Mouse (Mus musculus) T-helper 17 cell (primary cell): ENCODE data around the gene Mrpl4.

ENCODE experiments used
- in situ Hi-C, 2 experiments: fragments of 300-600 bp; cut with MboI, MseI; formaldehyde crosslinking; loops; 1 replicate in 1 of 2; 2 replicates in 1 of 2; pipeline ENCODE4 v1.15.1; 2025; ENCODE audit warnings: high pct_unique_total_duplicates in 2 of 2

Gene Mrpl4

DNA sequence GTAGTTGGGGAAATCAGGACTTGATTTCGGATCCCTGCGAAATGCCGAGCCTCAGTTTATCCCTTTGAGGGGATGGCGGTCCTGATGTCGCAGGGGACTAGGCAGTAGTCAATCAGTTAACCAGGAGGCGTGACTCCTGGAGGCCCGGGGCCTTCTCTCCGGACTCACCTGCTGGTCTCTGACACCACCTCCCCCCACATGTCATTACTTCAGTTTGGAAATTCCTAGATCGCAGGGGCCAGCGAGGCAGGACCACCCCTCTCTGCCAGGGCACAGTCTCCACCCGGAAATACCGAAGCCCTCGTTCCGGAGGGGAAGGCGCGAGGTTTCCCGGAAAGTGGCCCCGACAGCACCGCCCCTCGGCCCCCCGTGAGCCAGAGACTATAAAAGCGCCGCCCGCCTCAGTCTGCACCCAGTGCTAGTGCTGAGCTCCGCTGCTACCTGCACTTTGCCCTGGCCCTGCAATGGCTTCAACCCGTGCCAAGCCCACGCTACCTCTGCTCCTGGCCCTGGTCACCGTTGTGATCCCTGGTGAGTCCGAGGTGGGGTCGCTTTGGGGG lies 13.1 kb downstream of the Mrpl4 start, which contains the start of gene Icam1:
Gene Icam1 (plus strand): TSS at position 415 of the 560 bp plus-strand sequence.
- in situ Hi-C loops: no loop called here

DNA sequence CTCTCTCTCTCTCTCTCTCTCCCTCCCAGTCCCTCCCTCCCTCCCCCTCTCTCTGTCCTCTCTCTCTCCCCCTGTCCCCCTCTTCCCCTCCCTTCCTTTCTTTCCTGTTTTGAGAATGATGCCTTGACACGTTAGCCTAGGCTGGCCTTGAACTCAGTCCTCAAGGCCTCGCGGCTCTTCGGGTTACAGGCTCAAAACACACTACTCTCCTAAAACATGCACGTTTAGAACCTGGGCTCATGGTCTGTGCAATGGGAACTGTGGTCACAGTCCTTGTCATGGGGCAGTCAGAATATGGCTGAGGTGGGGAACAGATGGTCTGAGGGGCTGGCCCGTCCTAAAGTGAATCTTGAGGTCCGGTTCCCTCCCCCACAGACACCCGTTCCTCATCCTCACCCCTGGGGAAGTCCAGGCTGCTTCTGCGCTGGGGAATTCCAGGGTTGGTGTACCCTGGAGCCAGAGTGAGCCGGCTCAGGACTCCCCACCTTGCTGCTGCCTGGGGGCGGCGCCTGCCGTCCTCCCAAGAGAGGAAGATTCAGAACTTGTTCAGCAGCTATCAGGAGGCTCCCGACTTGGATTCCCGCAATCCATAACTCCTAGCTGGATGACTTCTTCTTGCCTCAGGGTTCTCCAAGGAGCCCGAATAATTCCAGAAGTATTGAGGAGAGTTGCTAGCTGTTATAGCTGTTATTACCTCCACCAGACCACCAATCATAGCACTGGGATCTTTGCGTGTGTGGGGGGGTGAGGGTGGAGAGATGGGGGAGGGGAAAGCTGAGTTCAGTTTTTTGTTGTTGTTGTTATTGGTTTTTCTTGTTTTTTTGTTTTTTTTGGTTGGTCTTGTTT lies 14.0 kb downstream of the Mrpl4 start:
- in situ Hi-C loops: no loop called here

DNA sequence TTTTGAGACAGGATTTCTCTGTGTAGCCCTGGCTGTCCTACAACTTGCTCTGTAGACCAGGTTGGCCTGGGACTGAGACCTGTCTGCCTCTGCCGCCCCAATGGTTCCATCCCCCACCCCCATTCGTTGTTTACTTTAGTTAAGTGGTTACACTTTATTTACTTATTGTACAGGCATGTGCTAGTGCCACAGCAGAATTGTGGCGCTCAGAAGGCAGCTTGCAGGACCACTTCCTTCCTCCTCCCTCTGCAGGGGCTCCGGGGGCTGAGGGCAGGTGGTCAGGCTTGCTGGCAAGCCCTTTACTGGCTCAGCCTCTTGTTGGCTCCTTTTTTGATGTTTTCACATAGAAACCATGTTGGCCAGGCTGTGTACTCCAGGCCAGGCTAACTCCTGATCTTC lies 14.6 kb downstream of the Mrpl4 start:
- in situ Hi-C loops: no loop called here

DNA sequence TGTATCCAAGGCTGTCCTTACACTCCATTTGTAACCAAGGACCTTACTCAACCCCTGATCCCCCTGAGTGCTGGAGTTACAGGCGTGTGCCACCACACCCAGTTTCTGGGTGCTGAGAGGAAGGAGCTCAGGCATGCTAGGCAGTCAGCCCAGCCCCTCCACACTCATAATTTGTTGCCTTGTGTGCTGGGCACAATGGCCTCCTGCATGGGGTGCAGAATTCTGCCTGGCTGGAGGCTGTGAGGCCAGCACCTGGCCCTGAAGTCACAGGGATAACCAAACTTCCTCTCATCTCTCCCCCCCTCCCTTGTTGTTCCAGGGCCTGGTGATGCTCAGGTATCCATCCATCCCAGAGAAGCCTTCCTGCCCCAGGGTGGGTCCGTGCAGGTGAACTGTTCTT lies 16.1 kb downstream of the Mrpl4 start:
- in situ Hi-C loops: no loop called here

DNA sequence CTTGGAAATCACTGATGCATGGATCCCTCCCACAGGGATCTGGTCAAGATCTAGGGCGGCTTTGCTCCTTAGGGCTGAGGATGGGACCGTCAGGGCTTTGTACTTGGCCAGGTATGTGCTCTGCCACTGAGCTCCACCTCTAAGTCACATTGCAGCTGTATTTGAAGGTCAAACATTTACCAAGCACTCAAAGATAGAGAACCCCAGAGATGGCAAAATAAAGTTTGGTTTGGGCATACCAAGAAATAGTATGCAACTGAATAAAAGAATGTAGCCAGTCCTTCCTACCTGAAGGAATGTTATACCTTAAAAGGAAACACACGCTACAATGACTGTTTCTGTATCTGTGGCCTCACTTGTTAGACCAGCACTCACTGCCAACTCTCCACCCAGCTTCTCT lies 18.8 kb downstream of the Mrpl4 start:
- in situ Hi-C loops: no loop called here

DNA sequence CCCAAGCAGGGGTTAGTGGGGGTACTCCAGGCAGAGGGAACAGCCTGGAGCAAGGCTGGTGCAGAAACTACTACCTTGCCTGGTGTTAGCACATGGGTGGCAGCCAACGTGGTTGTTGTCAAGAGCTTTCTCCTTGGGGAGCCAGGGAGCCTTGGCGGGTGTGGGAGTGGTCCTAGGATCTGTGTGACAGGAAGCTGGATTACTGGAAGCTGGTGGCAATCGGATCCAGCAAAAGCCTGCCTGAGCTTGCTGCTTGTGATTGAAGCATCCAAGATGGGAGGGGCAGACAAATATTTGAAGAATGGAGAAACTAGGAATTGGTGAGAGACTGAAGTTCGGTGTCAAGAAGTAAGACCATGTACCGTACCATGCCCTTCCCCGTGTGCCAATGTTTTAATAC lies 19.8 kb downstream of the Mrpl4 start:
- in situ Hi-C loops: no loop called here

DNA sequence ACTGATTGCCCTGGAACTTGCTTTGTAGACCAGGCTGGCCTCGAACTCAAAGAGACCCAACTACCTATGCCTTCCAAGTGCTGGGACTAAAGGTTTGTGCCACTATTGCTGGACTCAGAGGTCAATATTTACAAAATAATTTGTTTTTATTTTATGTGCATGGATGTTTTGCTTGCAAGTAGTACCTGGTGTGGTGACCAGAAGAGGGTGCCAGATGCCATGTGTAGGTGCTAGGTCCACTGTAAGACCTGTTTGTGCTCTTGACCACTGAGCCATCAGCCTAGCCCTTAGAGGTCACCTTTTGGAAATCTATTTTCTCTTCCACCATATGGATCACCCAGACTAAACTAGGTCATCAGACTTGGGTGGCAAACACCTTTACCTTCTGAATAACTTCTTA lies 20.2 kb downstream of the Mrpl4 start:
- in situ Hi-C loops: no loop called here

DNA sequence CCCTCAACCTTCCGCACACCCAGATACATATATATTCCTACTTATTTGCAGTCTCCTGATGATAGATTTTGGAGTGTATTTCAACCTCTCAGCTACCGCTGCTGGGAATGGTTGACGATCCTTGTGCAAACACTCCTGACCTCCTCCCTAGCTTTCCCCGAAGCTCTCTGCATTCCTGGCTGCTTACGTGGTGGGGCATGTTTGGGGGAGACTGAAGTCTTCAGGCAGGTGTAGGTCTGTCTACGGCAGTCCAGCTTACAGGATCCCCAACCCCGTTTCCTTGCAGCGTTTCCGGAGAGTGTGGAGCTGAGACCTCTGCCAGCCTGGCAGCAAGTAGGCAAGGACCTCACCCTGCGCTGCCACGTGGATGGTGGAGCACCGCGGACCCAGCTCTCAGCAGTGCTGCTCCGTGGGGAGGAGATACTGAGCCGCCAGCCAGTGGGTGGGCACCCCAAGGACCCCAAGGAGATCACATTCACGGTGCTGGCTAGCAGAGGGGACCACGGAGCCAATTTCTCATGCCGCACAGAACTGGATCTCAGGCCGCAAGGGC lies 22.8 kb downstream of the Mrpl4 start:
- in situ Hi-C loops: no loop called here

DNA sequence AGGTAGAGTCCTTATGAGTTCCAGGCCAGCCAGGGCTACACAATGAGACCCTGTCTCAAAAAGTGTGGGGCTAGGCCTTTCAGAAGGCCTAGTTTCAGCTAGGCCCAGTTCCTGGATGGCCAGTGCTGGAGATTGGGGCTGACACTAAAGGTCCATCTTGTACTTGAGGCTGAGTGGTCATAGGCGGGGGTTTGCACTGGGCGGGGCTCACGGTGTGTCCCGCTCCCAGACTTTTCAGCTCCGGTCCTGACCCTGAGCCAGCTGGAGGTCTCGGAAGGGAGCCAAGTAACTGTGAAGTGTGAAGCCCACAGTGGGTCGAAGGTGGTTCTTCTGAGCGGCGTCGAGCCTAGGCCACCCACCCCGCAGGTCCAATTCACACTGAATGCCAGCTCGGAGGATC lies 24.3 kb downstream of the Mrpl4 start:
- in situ Hi-C loops: no loop called here

DNA sequence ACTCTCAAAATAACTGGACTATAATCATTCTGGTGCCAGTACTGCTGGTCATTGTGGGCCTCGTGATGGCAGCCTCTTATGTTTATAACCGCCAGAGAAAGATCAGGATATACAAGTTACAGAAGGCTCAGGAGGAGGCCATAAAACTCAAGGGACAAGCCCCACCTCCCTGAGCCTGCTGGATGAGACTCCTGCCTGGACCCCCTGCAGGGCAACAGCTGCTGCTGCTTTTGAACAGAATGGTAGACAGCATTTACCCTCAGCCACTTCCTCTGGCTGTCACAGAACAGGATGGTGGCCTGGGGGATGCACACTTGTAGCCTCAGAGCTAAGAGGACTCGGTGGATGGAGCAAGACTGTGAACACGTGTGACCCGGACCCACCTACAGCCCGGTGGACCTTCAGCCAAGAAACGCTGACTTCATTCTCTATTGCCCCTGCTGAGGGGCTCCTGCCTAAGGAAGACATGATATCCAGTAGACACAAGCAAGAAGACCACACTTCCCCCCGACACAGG lies 25.3 kb downstream of the Mrpl4 start:
- in situ Hi-C loops: no loop called here

DNA sequence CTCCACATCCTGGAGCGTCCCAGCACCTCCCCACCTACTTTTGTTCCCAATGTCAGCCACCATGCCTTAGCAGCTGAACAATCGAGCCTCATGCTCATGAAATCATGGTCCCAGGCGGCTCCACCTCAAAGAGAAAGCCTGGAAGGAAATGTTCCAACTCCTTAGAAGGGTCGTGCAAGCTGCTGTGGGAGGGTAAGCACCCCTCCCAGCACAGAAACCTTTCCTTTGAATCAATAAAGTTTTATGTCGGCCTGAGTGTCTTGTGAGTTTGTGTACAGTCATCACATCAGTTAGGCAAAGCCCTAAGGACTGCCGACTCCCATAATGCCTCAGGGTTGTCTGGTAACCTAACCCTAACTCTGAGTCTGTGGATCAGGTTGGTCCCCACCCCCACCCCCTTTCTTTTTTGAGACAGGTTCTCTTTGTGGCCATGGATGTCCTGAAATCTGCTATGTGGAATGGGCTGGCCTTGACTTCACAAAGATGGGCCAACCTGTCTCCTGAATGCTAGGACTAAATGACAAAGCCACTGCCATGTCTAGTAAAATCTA lies 26.1 kb downstream of the Mrpl4 start:
- in situ Hi-C loops: no loop called here

DNA sequence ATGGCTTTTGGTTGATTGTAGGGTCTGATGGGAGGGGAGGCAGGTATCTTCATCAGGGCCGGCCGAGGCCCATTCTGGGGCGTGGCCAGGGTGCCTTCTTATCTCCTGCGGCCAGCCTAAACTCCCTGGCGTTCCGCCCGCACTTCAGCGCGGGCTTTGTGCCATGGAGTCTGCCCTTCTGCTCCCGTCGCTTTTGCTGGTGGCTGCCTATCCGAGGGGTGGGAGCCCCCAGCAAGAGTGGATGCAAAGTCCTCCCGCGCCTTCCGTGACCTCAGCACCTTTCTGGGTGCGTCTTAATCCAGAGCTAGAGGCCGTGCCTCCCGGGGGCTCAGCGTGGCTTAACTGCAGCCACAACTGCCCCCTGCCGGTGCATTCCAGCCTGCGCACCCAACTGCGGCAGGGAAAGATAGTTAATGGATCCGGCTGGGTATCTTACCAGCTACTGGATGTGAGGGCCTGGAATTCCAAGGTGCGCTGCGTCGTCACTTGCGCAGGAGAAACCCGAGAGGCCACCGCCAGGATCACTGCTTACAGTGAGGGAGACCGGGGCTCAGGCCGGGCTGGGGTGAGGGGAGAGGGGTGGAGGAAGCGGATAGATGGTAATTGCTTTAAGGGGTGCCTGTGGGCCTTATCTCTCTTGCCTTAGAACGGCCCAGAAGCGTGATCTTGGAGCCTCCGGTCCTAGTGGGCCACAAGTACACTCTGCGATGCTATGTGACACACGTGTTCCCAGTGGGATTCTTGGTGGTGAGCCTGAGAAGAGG lies 26.9 kb downstream of the Mrpl4 start, which contains the start of gene Icam4:
Gene Icam4 (plus strand): TSS at position 83 of the 764 bp plus-strand sequence.
- in situ Hi-C loops: loop anchor here in 1 of 2 experiments (5.0 kb wide), 1 partner anchor 118 kb away; the partner anchor contains the start of gene Cdc37

DNA sequence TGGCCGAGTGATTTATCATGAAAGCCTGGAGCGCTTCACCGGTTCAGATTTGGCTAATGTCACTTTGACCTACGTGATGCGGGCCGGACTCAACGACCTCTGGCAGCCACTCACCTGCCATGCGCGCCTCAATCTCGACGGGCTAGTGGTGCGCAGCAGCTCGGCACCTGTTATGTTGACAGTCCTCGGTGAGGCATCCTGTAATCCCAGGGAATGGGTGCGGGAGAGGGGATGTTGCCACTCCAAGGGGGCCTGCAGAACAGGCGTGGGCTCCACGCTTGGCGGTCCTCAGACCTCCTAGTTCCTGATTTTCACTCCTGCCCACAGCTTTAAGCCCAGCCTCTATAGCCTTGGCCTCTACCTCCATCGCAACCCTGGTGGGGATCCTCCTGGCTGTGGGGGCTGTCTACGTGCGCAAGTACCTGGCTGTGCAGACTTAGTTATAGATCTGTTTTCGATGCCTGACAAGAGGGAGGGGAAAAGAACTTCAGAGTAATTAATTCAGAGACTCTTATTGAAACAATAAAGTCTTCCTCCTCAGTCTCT lies 27.6 kb downstream of the Mrpl4 start:
- in situ Hi-C loops: loop anchor here in 1 of 2 experiments (5.0 kb wide), 1 partner anchor 117 kb away; the partner anchor contains the start of gene Cdc37

DNA sequence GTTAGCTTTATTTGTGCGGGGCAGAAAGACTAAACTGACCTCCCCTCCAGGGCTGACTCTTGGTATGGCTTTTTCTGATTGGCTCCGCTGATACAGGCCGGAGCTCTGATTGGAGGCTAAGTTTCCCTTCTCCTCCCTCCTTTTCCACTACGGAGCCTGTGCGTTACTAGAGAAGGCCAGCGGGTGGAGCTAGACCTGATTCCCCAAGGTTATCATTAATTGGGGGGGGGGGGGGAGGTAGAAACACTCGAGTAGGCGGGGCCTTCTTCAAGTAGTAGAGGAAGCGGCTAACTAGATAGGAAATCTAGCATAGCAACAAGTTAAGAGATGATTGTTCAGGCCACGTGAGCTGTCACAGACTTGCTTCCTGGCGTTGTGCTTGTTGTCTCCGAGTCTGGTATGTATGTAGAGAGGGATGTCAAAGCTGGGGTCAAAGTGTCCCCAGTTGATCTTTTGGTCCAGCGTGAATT lies 28.3 kb downstream of the Mrpl4 start:
- in situ Hi-C loops: loop anchor here in 1 of 2 experiments (5.0 kb wide), 1 partner anchor 116 kb away; the partner anchor contains the start of gene Cdc37

DNA sequence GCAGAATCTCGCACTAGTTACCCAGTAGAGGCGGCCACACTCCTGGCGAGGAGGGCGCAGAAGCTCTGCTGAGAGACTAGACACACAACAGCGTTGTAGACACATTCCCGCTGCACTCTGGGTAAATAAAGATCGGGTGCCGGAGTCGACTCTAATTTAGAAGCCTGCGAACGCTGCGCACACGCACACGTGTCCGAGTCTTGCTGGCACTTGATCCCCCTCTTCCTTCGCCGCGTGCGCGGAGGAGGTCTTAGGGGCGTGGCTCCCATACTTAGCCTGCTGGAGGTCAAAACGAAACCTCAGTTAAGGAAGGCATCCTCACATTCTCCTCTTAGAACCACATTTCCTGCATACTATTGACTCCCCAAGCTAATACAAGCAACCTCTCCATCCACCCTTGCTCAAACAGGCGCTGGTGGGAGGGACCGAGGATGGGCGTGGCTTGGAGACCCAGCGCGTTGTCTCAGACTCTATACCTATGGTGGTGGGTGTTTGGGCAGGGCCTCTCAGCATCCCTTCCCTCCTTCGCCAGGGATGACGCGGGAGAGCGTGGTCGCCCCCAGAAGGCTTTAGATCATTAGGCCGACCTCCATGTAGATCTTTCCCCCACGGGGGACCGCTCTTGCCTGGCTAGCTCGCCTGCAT lies 28.8 kb downstream of the Mrpl4 start:
- in situ Hi-C loops: loop anchor here in 1 of 2 experiments (5.0 kb wide), 1 partner anchor 116 kb away; the partner anchor contains the start of gene Cdc37

DNA sequence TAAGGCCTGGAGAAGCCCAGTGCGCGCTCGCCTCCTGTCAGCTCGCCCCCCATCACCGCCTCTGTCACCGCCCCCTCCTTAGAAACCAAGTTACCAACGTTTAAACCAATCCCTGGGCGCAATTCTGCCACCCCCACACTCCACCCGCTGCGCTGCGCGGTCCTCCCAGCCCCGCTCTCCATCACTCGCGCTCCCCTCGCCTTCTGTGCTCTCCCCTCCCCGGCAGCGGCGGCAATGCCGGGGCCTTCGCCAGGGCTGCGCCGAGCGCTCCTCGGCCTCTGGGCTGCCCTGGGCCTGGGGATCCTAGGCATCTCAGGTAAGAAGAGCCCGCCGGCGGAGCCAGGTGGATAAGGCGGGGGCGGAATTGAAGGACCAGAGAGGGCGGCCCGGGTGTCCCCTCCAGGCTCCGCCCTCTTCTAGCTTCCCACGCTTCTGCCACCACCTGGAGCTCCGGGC lies 29.4 kb downstream of the Mrpl4 start, which contains the start of gene Icam5:
Gene Icam5 (plus strand): TSS at position 178 of the 456 bp plus-strand sequence.
- in situ Hi-C loops: loop anchor here in 1 of 2 experiments (5.0 kb wide), 1 partner anchor 115 kb away; the partner anchor contains the start of gene Cdc37

DNA sequence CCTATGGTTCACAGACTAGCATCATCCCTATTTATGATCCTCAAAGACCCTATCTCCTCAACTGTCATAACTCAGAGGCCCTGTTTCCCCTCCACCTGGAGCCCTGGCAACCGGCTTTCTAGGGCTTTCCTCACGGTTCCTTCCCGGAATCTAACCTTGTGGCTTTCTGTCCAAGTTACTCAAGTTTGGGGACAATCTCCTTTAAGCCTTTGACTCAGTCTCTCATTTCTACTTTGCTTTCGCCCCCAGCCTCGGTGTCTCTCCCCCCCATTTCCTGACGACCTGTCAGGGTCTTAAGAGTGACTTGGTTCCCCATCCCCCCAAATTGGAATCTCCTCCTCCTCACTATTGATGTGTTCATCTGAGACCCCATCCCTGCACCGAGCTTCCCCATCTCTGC lies 30.0 kb downstream of the Mrpl4 start:
- in situ Hi-C loops: loop anchor here in 1 of 2 experiments (5.0 kb wide), 1 partner anchor 115 kb away; the partner anchor contains the start of gene Cdc37

DNA sequence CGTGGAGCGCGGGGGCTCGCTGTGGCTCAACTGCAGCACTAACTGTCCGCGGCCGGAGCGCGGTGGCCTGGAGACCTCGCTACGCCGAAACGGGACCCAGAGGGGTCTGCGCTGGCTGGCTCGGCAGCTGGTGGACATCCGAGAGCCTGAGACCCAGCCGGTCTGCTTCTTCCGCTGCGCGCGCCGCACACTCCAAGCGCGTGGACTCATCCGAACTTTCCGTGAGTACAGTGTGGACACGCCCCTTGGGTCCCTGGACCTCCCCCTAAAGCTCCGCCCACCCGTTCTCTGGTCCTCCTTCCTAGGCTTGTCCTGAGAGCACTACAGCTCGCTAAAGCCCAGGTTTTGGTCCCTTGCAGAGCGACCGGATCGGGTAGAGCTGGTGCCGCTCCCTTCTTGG lies 30.6 kb downstream of the Mrpl4 start:
- in situ Hi-C loops: loop anchor here in 1 of 2 experiments (5.0 kb wide), 1 partner anchor 114 kb away; the partner anchor contains the start of gene Cdc37

DNA sequence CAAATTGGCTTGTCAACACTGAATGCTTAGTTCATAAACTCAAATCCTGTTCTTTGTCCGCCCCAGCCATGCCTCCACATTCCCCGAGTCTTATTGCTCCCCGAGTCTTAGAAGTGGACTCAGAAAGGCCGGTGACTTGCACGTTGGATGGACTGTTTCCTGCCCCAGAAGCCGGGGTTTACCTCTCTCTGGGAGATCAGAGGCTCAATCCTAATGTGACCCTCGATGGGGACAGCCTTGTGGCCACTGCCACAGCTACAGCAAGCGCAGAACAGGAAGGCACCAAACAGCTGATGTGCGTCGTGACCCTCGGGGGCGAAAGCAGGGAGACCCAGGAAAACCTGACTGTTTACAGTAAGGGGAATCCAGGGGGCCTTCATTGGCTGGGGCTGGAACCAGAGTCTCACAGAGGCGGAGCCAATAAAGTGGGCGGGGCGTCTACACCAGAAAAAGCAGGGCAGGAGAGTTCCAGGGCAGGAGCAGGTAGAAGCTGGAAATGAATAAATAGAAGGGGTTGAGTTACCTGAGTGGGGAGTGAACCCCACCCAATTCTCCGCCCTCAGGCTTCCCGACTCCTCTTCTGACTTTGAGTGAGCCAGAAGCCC lies 32.0 kb downstream of the Mrpl4 start:
- in situ Hi-C loops: loop anchor here in 1 of 2 experiments (5.0 kb wide), 1 partner anchor 113 kb away; the partner anchor contains the start of gene Cdc37
